Mouse (Mus musculus): ENCODE data around the gene Kdelr3. TPM values are rescaled to one million over a fixed set of nuclear protein-coding genes. Genes with fewer than 3 reads are reported as not detected.

Gene Kdelr3
- 0.48 TPM for polyA plus RNA-seq (2014; fragmentation: Illumina TruSeq; extraction: RNeasy Lipid Tissue Mini Kit (QIAGEN cat#74804); ENCODE audit: low read depth, low replicate concordance)

DNA sequence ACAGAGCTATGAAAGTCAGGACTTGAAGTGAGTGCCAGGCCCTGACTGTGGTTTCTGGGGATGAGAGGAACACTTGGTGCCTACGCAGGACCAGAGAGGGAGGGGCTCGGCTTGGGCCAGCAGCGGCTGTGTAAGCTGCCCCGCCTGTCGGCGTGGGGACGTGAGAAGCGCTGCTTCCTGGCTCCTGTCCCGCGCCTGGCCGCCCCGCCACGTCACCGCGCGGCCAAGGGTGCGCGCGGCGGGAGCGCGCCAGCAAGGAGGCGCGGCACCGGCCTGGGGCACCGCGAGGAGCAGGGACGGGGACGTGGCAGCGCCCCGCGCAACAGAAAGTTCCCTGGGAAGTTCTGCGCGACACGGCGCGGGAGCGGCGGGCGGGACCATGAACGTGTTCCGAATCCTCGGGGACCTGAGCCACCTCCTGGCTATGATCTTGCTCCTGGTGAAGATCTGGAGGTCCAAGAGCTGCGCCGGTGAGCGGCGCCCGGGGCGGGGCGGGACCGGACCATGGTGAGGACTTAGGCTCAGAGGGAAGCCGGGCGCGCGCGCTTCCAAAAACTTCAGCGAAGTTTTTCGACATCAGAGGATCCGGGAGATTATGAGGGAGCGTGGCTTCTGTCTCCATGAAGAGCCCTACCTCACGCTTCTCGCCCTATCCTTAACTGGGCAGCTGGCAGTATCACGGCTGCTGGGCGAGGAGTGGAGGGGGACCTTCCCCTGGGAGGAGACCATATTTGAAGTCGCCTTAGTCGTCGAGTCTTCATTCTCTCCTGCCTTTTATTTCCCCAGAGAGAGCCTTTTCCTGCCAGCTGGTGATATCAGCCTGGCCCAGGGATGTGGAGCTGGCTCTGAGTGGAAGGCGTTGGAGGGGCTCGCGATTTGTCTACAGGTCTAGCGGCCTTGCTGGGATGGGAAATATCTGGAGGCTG is at the start of gene Kdelr3:
Kdelr3 (plus strand) TSS at position 241 of the 926 bp plus-strand sequence.

DNA sequence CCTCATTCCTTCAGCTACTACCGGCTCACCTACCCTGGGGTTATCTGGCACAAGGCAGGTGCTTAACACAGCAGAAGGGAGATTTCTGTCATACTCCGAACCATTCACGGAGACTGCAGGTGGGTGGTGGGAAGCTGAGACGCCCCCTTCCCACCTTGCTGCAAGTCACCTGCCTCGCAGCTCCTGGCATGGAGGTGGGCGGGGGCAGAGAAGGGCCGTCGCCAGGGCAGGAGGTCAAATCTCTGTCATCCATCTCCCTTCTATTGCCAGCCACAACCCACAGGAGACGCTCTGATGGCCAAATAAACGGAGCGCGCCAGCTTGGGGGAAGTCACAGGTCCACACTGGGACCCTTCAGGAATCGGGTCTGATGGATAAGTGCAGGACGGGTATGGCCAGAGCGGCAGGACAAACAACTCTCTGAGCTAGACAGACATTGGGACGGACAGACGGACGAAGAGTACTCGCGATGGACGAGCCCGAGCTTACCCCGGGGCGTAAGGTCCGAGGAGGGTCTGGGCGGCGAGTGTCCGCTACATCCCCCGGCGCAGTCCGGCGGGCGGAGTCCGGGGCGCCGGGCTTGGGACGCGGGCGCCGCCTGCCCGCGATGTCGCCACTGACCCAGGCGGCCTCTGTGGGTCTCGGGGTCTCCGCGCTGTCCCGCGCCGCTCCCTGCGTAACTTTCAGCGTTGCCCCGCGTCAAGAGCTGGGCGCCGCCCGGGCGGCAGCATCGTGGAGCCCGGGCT is 11.3 kb upstream of the Kdelr3 start, which contains the start of gene Kcnj4:
Kcnj4 (minus strand) TSS at position 535 of the 746 bp plus-strand sequence.

GRCm38 (mm10) chr15:79546410-79547288 is 30.4 kb downstream of the Kdelr3 start, which contains the start of gene Ddx17:
Gene Ddx17, minus strand, starts transcription at chr15:79546741.

Other genes with a start within 250 kb of the Kdelr3 start
- not detected for gene Baiap2l2, start 230.9 kb upstream of the Kdelr3 start, polyA plus RNA-seq (2014; fragmentation: Illumina TruSeq; extraction: RNeasy Lipid Tissue Mini Kit (QIAGEN cat#74804); ENCODE audit: low read depth, low replicate concordance)
- gene Pla2g6, start 188.0 kb upstream of the Kdelr3 start, polyA plus RNA-seq (2014; fragmentation: Illumina TruSeq; extraction: RNeasy Lipid Tissue Mini Kit (QIAGEN cat#74804); ENCODE audit: low read depth, low replicate concordance) = 0.69 TPM
- 0.87 TPM for gene Maff, start 169.8 kb upstream of the Kdelr3 start, polyA plus RNA-seq (2014; fragmentation: Illumina TruSeq; extraction: RNeasy Lipid Tissue Mini Kit (QIAGEN cat#74804); ENCODE audit: low read depth, low replicate concordance)
- gene Tmem184b, start 112.8 kb upstream of the Kdelr3 start, polyA plus RNA-seq (2014; fragmentation: Illumina TruSeq; extraction: RNeasy Lipid Tissue Mini Kit (QIAGEN cat#74804); ENCODE audit: low read depth, low replicate concordance) = 4.0 TPM
- 1.4 TPM for gene Csnk1e, start 60.8 kb upstream of the Kdelr3 start, polyA plus RNA-seq (2014; fragmentation: Illumina TruSeq; extraction: RNeasy Lipid Tissue Mini Kit (QIAGEN cat#74804); ENCODE audit: low read depth, low replicate concordance)
- not detected for gene Kcnj4, start 11.2 kb upstream of the Kdelr3 start, polyA plus RNA-seq (2014; fragmentation: Illumina TruSeq; extraction: RNeasy Lipid Tissue Mini Kit (QIAGEN cat#74804); ENCODE audit: low read depth, low replicate concordance)
- 120 TPM for gene Ddx17, start 30.3 kb downstream of the Kdelr3 start, polyA plus RNA-seq (2014; fragmentation: Illumina TruSeq; extraction: RNeasy Lipid Tissue Mini Kit (QIAGEN cat#74804); ENCODE audit: low read depth, low replicate concordance)
- gene Dmc1, start 88.7 kb downstream of the Kdelr3 start, polyA plus RNA-seq (2014; fragmentation: Illumina TruSeq; extraction: RNeasy Lipid Tissue Mini Kit (QIAGEN cat#74804); ENCODE audit: low read depth, low replicate concordance) = not detected
- gene Fam227a, start 142.5 kb downstream of the Kdelr3 start, polyA plus RNA-seq (2014; fragmentation: Illumina TruSeq; extraction: RNeasy Lipid Tissue Mini Kit (QIAGEN cat#74804); ENCODE audit: low read depth, low replicate concordance) = 0.82 TPM
- 1.2 TPM for gene Cby1, start 142.8 kb downstream of the Kdelr3 start, polyA plus RNA-seq (2014; fragmentation: Illumina TruSeq; extraction: RNeasy Lipid Tissue Mini Kit (QIAGEN cat#74804); ENCODE audit: low read depth, low replicate concordance)
- gene Tomm22, start 154.4 kb downstream of the Kdelr3 start, polyA plus RNA-seq (2014; fragmentation: Illumina TruSeq; extraction: RNeasy Lipid Tissue Mini Kit (QIAGEN cat#74804); ENCODE audit: low read depth, low replicate concordance) = 134 TPM
- gene Josd1, start 171.5 kb downstream of the Kdelr3 start, polyA plus RNA-seq (2014; fragmentation: Illumina TruSeq; extraction: RNeasy Lipid Tissue Mini Kit (QIAGEN cat#74804); ENCODE audit: low read depth, low replicate concordance) = 13.7 TPM
- gene Gtpbp1, start 174.4 kb downstream of the Kdelr3 start, polyA plus RNA-seq (2014; fragmentation: Illumina TruSeq; extraction: RNeasy Lipid Tissue Mini Kit (QIAGEN cat#74804); ENCODE audit: low read depth, low replicate concordance) = 1.3 TPM
- gene Sun2, start 226.1 kb downstream of the Kdelr3 start, polyA plus RNA-seq (2014; fragmentation: Illumina TruSeq; extraction: RNeasy Lipid Tissue Mini Kit (QIAGEN cat#74804); ENCODE audit: low read depth, low replicate concordance) = 5.8 TPM

Measured in liver, adult 10 weeks (tissue).